Mouse (Mus musculus): ENCODE measurements around the gene Klf15.

Gene Klf15

DNA sequence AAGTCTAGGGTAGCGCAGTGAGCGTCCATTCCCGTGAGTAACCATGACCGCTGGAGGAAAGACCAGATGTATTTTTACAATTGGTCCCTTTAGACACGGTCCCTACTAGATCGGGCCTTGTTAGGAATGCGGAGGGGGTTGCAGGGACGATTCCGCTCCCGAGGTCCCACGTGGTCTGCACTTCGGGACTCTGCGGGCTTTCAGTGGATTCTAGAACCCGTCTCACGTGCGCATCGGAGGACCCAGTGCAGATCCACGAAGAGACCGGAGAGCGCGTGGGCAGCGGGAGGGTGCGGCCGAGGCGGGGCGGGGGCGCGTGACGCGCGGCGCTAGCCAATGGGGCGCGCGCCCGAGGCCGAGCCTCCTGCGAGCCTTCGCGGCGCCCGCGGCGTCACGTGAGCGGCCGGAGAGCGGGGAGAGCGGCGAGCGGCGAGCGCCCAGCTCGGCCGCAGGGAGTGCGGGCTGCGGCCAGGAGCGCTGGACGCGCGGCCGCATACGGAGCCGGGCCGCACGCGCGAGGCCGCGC lies at the start of gene Klf15:
Gene Klf15 (plus strand): TSS at position 396 of the 526 bp plus-strand sequence.
- ATAC-seq (ENCODE audit: insufficient number of reproducible peaks, low FRiP score, low TSS enrichment), result peak; percentile 78

DNA sequence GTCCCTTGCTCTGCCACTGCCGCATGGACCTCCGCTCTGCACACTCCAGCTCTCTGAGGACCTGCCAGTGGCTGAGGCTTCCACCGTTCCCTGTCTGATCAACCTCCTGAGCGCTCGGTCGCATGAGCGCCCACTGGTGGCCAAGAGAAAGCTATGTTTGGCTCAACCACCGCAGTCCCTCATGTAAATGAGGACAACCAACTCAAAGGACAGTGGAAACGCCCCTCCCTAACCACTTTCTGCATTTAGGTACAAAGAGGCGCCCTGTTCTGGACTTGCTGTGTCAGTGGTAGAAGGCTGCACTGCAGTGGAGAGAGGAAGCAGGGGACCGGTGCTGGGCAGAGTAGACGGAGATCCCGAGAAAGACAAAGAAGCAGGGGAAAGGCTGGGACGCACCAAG lies 39.8 kb upstream of the Klf15 start:
- ATAC-seq (ENCODE audit: insufficient number of reproducible peaks, low FRiP score, low TSS enrichment), result peak; percentile 89

DNA sequence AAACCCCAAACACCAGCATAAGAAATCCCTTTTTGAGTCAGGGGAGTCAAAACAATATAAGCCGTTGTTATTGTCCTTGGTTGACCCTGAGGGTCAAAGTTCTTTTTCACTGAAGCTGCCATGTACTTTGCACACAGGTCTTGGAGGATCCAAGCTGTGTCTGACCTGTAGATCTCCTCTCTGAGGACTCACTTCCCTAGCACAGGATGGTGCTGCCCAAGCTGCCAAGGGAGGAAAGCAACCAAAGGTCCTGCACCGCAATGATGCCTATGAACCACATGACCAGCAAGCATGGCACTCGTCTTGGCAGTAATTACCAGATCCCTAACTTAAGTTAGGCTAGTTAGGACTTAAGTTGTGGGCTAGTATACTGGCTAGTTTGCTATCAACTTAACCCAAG lies 37.0 kb upstream of the Klf15 start:
- no peak for ATAC-seq (ENCODE audit: insufficient number of reproducible peaks, low FRiP score, low TSS enrichment)

DNA sequence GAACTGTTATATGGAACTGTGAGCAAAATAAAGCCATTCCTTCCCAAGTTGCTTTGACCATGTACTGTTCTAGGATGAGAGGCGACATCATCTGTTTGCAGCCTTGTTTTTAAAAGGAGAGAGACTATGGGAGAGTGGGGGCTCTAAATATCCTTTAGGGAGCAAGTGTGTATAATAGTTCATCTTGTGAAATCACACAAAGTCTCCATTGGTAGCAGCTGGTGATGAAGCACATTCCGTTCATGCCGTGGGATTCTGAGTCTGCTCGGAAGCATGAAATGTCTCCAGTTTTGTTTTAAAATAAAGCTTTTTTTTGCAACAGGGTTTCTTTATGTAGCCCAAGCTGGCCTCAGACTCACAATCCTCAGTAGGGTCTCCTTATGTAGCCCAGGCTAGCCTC lies 36.4 kb upstream of the Klf15 start:
- no peak for ATAC-seq (ENCODE audit: insufficient number of reproducible peaks, low FRiP score, low TSS enrichment)

DNA sequence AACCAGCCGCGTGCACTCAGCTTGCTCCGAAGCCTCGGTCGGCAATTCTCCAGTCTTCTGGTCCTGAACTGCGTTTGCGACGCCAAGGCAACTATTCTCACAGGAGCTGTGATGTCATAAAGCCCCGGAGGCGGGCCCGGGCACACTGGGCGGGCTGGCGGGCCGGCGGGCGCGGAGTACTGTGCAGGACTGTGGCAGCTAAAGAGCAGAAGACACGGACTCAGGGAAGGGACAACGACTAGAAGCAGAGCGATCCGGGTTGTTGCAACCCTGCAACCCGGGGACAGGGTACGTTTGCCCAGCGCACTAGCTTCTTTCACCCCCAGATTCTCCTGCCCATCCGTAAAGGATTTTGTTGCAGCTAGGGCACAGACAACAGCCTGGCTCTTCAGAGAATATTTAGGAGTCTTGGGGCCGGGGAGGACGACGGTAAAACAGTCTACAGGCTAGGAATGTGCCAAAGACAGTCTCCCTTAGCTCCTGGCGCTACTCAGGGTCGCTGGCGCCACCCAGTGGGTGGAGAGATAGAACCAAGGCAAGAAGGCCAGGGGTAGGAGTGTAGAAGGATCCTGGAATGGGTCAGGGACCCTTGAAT lies 33.9 kb upstream of the Klf15 start, which contains the start of gene Cfap100:
Gene Cfap100 (minus strand): TSS at position 418 of the 595 bp plus-strand sequence.
- ATAC-seq (ENCODE audit: insufficient number of reproducible peaks, low FRiP score, low TSS enrichment), result peak; percentile 78

DNA sequence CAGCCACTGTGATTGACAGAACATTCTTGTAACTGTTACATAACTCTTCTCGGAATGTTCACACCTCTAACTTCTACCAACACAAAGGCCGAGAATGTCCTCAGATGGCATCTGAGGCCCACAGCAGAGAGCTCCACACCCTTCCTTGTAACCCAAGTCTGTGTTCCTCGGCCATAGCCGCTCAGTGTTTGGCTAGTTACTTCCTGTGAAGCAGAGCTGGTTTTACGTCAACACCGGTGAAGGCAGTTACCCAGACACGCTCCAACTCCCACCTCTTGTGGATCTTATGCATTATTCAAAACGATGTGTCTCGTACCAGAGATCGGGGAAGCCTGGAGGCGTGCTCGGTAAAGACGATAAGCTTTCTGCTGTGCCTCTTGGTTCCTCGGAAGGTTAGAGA lies 32.5 kb upstream of the Klf15 start:
- no peak for ATAC-seq (ENCODE audit: insufficient number of reproducible peaks, low FRiP score, low TSS enrichment)

DNA sequence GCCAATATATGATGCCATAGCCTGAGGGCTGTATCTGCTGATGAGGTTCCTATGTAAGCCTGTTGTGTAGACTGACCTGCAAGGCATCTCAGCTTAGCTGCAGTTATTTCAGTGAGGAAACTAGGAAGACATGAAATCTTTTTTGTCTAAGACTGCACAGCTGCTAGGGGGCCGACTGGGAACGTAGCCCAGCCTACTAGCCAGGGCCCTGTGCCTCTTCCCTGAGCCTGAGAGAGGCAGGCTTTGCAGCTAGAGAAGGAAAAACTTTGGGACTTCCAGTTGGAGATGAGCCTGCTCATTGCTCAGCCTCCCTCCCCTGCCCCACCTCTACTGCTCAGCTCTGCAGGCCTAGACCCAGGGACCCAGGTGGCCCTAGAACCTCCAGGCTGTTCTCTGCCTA lies 30.9 kb upstream of the Klf15 start:
- no peak for ATAC-seq (ENCODE audit: insufficient number of reproducible peaks, low FRiP score, low TSS enrichment)

DNA sequence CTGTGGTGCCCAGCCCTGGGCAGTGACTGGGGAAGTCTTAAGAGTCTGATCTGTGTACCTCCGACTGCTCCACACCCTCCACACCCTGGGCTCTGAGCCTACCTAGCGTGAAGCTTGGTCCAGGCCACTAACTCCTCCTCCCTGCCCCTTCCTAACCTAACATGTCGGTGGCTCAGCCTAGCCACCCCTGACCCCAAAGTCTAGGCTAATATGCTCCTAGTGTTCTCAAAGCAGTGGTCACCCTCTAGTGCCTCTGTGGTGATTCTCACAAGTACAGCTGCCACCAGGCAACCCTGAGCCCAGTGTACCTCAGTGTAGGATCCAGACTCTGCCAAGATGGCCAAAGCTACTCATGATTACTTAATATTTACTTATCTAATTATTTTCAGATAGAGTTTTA lies 27.7 kb upstream of the Klf15 start:
- no peak for ATAC-seq (ENCODE audit: insufficient number of reproducible peaks, low FRiP score, low TSS enrichment)

DNA sequence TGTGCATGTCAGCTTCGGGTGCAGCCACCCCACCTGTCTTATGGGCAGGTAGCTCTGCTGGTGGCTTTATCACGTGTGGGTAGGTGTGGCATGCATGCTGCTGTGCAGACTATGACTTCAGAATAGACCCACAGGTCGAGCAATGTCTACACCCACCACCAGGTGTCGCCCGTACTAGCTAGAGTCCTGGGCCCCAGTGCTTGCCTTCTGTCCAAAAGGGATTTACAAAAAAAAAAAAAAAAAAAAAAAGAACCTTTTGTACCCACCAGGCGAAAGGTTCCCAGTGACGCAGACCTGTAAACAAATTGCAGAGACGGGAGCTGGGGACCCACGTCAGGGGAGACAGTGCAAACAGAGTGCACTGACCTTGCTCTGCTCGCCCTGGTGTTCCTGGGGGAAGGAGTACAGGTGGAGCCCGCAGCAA lies 27.2 kb upstream of the Klf15 start:
- peak; percentile 68 for ATAC-seq (ENCODE audit: insufficient number of reproducible peaks, low FRiP score, low TSS enrichment)

DNA sequence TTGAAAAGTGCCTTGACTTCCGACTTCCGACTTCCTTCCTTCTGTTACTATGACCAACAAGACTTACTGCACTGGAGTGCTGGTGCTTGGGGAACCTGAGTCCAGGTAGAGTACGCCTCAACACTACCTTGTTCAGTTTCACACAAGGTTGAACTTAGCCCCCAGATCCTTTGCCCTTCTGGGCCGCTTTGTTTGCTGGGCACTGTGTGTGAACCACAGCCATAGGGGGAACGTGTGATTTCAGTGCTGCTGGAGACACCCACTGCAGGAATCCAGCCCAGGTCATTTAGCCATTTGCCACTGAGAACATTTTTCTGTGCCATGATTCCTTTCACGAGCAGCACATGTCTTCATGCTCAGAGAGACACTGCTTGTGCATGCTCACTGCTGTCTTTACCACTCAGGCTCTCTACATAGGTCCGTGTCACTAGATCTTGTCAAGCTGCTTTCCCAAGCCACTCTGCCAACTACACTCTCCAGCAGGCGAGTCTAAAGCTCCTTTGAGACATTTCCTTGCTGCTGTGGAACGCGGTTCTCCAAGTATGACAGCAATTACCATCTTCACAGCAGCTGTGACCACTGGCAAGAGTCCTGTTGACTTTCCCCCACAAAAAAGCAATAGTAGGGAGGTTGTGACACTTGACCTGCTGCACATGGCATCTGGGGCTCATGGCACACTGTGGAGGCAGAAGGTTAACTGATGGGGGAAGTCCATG lies 26.0 kb upstream of the Klf15 start:
- ATAC-seq (ENCODE audit: insufficient number of reproducible peaks, low FRiP score, low TSS enrichment), result no peak

DNA sequence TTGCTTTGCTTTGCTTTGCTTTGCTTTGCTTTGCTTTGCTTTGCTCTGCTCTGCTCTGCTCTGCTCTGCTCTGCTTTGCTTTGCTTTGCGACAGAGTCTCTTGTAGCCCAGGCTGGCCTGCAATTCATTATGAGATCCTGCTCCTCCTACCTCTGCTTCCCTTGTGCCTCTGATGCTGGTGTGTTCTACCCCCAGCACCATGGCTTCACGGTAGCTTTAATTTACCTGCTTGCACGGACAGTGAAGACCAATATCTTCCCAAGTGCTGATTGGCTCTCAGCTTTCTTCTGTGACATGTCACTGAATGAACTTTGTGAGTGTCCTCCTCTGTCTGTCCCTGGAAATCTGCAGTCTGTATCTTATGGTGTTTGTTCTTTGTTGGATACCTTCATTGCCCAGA lies 25.3 kb upstream of the Klf15 start:
- no peak for ATAC-seq (ENCODE audit: insufficient number of reproducible peaks, low FRiP score, low TSS enrichment)

DNA sequence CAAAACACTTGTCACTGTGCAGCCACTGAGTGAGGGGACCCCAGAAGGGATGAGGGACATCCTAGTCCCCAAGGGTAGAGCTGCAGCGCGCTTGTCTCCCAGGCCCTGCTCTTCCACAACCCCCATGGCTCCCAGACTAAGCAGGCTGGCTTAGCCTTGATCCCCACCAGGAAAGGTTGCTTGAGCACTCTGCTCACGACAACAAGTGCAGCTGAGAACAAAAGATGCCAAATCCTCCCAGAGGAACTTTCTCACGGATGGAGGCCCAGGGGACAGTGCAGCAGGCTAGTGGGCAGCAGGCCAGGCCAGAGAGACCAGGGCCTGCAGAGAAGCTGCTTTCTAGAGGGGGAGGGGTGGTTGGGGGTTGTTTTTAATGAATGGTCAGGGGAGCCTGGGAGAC lies 15.5 kb upstream of the Klf15 start:
- no peak for ATAC-seq (ENCODE audit: insufficient number of reproducible peaks, low FRiP score, low TSS enrichment)

DNA sequence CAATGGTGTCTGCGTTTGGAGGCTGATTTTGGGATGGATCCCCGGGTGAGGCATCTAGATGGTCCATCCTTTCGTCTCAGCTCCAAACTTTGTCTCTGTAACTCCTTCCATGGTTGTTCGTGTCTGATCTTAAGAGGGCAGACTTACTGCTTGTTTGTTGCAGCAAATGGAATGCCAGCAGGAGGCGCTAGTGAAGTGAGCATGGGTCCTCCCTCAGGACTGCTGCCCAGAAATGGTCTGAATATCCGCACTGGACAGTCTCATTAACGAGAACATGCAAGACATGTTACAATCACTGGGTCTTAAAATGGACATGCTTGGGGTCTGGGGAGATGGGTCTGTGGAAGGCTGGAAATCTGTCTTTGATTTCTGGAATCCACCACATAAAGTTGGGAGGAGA lies 12.2 kb upstream of the Klf15 start:
- ATAC-seq (ENCODE audit: insufficient number of reproducible peaks, low FRiP score, low TSS enrichment), result peak; percentile 76

DNA sequence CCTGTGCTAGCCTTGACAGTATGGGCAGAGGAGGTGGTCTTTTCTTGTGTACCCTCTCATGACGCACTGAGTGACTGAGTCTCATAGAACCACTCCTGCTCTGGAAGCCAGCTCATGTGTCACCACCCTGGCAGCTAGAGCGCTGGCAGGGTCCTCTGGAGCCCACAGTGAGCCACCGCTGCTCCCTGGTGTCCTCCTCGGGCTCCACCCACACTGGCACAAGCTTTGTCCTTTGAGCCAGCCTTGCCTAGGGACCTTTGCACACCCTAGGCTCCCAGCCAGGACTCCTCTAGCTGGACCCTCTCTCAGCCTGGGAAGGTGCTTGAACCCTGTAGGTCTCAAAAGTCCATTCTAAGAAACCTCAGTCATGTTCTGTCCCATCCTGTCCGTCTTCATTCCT lies 11.7 kb upstream of the Klf15 start:
- 0 out of 2 replicates have a peak, but pooled peaks have one; percentile 2 for ATAC-seq (ENCODE audit: insufficient number of reproducible peaks, low FRiP score, low TSS enrichment)

DNA sequence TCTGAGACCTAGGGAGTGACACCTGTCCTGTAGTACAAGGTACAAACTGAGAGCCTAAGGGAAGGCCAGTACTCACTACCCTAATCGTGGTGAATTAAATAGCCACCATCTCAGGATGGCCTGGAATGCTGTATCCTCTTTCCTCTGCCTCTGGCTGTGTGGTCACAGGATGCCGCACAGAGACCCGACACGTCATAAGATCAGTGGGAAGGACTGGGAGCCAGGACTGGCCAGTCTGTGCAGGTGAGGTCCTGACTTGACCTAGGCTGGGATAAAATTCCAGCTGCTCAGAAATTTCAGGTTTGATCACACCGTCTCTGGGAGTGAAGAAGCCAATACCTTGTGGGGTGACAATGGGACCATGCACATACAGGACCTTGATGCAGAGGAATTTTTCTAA lies 10.9 kb upstream of the Klf15 start:
- ATAC-seq (ENCODE audit: insufficient number of reproducible peaks, low FRiP score, low TSS enrichment), result no peak

DNA sequence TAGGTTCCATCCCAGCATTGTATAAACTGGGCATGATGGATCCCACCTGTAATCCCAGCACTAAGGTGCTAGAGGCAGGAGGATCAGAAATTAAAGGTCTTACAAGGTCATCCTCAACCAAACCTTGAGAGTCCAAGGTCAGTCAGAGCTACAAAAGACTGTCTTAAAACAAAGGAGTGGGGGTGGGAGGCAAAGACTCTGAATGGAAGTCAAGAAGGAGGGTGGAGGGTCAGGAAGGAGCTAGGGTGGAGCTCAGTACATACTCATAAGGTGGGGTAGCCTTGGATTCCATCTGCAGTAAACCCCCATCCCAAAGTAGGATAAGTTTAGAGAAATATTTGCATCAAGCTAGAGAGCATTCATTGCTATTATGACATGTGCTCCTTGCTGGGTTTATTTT lies 9.8 kb upstream of the Klf15 start:
- no peak for ATAC-seq (ENCODE audit: insufficient number of reproducible peaks, low FRiP score, low TSS enrichment)

DNA sequence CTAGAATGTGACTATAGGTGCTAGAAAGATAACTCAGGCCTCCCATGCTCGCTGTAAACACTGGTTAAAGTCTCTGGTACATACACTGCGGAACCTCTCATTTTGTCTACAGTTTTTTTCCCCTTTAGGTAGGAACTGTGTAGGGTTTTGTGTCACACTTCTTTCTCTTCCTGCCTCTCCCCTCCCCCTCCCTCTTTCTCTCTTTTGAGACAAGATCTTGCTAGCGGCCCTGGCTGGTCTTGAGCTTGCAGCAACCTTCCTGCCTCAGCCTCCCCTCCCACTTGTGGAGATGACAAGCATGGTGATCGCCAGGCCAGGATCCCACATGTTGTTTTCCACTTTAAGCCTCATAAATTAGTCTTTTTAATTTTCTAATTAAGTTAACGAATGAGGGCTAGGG lies 8.6 kb upstream of the Klf15 start:
- ATAC-seq (ENCODE audit: insufficient number of reproducible peaks, low FRiP score, low TSS enrichment), result no peak

DNA sequence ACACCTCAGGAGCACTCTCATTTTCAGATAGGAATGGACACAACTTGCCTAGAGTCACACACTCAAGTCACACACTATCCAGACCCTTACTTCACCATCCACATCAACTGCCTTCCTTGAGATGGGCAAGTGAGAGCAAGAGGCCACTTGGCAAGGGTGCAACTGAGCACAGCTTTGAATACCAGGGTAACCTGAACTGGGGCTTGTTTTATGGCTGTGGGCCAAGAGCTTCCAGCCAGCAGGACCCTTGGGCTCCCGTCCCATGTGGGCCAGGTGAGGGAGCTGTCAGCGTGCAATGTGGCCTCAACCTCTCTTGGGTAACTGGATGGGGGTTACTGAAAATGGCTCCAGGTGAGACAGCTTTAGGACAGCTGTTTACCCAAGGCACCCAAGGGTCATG lies 5.0 kb upstream of the Klf15 start:
- no peak for ATAC-seq (ENCODE audit: insufficient number of reproducible peaks, low FRiP score, low TSS enrichment)

DNA sequence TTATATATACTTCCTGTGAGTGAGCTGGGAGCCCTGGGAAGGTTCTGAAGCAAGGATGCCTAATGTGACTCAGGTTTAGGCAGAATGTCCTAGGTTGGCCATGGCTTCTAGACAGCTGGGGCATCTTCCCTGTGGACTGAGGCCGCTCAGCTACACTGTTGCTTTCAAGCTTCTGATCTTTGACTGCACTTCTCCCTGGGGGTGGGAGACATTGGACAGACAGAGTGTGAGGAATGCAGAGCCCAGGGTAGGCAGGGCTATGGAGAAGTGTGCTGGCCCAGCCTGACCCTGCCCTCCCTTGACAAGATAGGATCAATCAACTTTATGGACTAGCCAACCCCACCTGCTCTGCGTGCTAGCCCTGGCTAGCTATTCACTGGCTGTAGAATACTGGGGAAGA lies 1.2 kb upstream of the Klf15 start:
- no peak for ATAC-seq (ENCODE audit: insufficient number of reproducible peaks, low FRiP score, low TSS enrichment)

DNA sequence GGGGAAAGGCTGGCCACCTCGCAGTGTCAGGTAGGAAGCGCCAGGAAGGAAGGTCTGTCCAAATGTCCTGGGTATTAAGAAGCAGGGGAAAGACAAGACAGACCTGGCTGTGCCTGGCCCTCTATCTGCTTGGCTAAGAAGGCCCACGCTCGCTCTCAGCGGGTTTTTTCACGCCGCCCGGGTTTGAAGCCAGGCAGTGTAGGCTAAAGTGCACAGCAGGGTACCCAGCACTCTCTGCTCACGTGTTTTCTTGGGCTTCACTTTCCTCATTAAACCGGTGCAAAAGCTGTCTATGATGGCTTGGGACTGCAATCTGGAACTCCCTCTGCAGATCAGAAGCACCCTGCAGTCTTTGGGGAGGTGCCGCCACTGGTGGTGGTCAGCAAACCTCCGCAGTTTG lies 605 bp upstream of the Klf15 start:
- ATAC-seq (ENCODE audit: insufficient number of reproducible peaks, low FRiP score, low TSS enrichment), result no peak

DNA sequence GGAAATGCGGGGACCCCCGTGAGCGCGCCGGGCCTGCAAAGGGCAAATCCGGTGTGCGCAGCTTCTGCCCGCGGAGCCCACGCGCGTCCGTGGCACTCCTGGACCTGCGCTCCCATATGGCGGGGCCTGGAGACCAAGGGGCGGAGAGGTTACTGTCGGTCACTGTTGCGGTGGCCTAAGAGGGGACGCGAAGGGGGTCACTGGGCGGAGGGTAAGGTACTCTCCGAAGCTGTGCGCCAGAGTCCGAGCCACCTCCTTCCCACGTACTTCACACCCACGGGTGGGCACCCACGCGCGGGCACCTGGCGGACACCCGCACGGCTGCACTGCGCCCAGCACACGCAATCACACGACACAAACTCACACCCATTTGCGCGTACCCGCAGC lies 458 bp downstream of the Klf15 start:
- ATAC-seq (ENCODE audit: insufficient number of reproducible peaks, low FRiP score, low TSS enrichment), result peak; percentile 8; the same call in 1 of the 2 replicates

All from cerebellum, adult (tissue).